ENCODE assay signal across 26 mouse cellular contexts in genomic region chr9:115053779-115054178, GRCm38 (mm10).
DNase-seq lines count a peak whose midpoint lies in the region; ATAC-seq lines count a peak whose summit lies in the region.
"Had no signal": no experiment of that assay in that cellular context is flagged by ENCODE, and none has a peak within 500 bp of the region (broad histone marks: within the 10 kb centered on the region; RNA-seq: fewer than 3 reads in every experiment).

No protein-coding gene starts in this region.

- whole genome bisulfite sequencing in intestine, embryonic 16.5 days = 71% methylated on average over 14 of the region's 14 CpGs
- 45% methylated on average over 14 of the region's 14 CpGs for WGBS in large intestine, adult 2 months
- 80% methylated on average over 14 of the region's 14 CpGs for WGBS in stomach, embryonic 16.5 days

- no peaks in the 10 kb centered on the region for H3K9me3 ChIP-seq in intestine, embryonic 16.5 days (ENCODE audit: control insufficient read depth, low read length)
- H3K9me3 ChIP-seq in stomach, embryonic 16.5 days (replicated peaks; ENCODE audit: control insufficient read depth, low read length) = no peaks in the 10 kb centered on the region
- H3K9me3 ChIP-seq: embryonic facial prominence, embryonic 12.5 days; embryonic facial prominence, embryonic 15.5 days; forebrain, embryonic 12.5 days; forebrain, embryonic 15.5 days; heart, embryonic 10.5 days; heart, embryonic 13.5 days had no signal

- H3K27ac ChIP-seq in intestine, embryonic 16.5 days (ENCODE audit: low read length) = peak overlapping the region; percentile 43
- no peak overlapping the region; the same call in 1 of the 2 replicates for H3K27ac ChIP-seq in stomach, embryonic 16.5 days (ENCODE audit: low read length)
- H3K27ac ChIP-seq: embryonic facial prominence, embryonic 12.5 days; forebrain, embryonic 12.5 days; forebrain, embryonic 15.5 days; heart, adult 2 months; hindbrain, embryonic 14.5 days had no signal

- H3K9ac ChIP-seq in intestine, embryonic 16.5 days (ENCODE audit: low read depth, low read length) = no peak overlapping the region
- no peak overlapping the region for H3K9ac ChIP-seq in stomach, embryonic 16.5 days (ENCODE audit: low read length)
- H3K9ac ChIP-seq: embryonic facial prominence, embryonic 12.5 days; embryonic facial prominence, embryonic 15.5 days; forebrain, embryonic 12.5 days; forebrain, embryonic 15.5 days; hindbrain, embryonic 14.5 days had no signal

- DNase-seq in large intestine, adult 2 months (ENCODE audit: low read depth, low spot score) = peak; percentile 91
- no peak for DNase-seq in urinary bladder, postnatal 4 days (ENCODE audit: low spot score in 2 of 2)
- DNase-seq in right cerebral cortex, postnatal 25 days = no peak
- DNase-seq: adrenal gland, adult 2 months; adrenal gland, postnatal 14 days; cerebellum, adult 11 months; cerebellum, adult 2 months; cerebellum, adult 9-11 months; cerebellum, postnatal 25 days; gastrocnemius, postnatal 10 days; gastrocnemius, postnatal 36 days; heart, adult 2 months; heart, postnatal 14 days; heart, postnatal 4 days had no signal

- H3K27me3 ChIP-seq in intestine, embryonic 16.5 days (replicated peaks; ENCODE audit: control insufficient read depth, insufficient read depth, low read length) = no peaks in the 10 kb centered on the region
- no peaks in the 10 kb centered on the region for H3K27me3 ChIP-seq in stomach, embryonic 16.5 days (ENCODE audit: control insufficient read depth, insufficient read depth, low read length)
- H3K27me3 ChIP-seq: embryonic facial prominence, embryonic 12.5 days; embryonic facial prominence, embryonic 15.5 days; forebrain, embryonic 12.5 days; forebrain, embryonic 15.5 days; heart, embryonic 13.5 days had no signal

- ATAC-seq in intestine, embryonic 16.5 days = peak; percentile 88
- ATAC-seq in stomach, embryonic 16.5 days (ENCODE audit: insufficient read depth, low FRiP score) = peak; percentile 68
- no peak for ATAC-seq in erythroblast, adult 5-6 weeks (replicated peaks; ENCODE audit: low FRiP score, poor library complexity, severe bottlenecking)
- ATAC-seq: CD4-positive, CD25-positive, alpha-beta regulatory T cell, adult 4 months; forebrain, embryonic 15.5 days had no signal

- peak overlapping the region; percentile 18 for H3K4me2 ChIP-seq in intestine, embryonic 16.5 days (ENCODE audit: low read depth, low read length)
- no peak overlapping the region for H3K4me2 ChIP-seq in stomach, embryonic 16.5 days (ENCODE audit: low read depth, low read length)
- H3K4me2 ChIP-seq: embryonic facial prominence, embryonic 12.5 days; embryonic facial prominence, embryonic 15.5 days; forebrain, embryonic 12.5 days; forebrain, embryonic 15.5 days; hindbrain, embryonic 14.5 days had no signal

- H3K4me1 ChIP-seq in intestine, embryonic 16.5 days (ENCODE audit: control insufficient read depth, insufficient read depth, low read length) = peaks cover 18% of the 10 kb centered on the region
- peaks cover 3% of the 10 kb centered on the region; the same call in 1 of the 2 replicates for H3K4me1 ChIP-seq in stomach, embryonic 16.5 days (ENCODE audit: control insufficient read depth, insufficient read depth, low read length)
- H3K4me1 ChIP-seq: embryonic facial prominence, embryonic 15.5 days had no signal

- H3K36me3 ChIP-seq in intestine, embryonic 16.5 days (ENCODE audit: control insufficient read depth, insufficient read depth, low read length) = no peaks in the 10 kb centered on the region
- no peaks in the 10 kb centered on the region for H3K36me3 ChIP-seq in stomach, embryonic 16.5 days (ENCODE audit: control insufficient read depth, insufficient read depth, low read length)
- H3K36me3 ChIP-seq: embryonic facial prominence, embryonic 12.5 days; embryonic facial prominence, embryonic 15.5 days; forebrain, embryonic 12.5 days; forebrain, embryonic 15.5 days; heart, embryonic 10.5 days; heart, embryonic 13.5 days had no signal

- no peak overlapping the region for H3K4me3 ChIP-seq in intestine, embryonic 16.5 days (ENCODE audit: low read length)
- no peak overlapping the region for H3K4me3 ChIP-seq in stomach, embryonic 16.5 days (replicated peaks; ENCODE audit: low read length)
- H3K4me3 ChIP-seq: embryonic facial prominence, embryonic 12.5 days; embryonic facial prominence, embryonic 15.5 days; erythroblast, embryonic 14.5 days; forebrain, embryonic 12.5 days; forebrain, embryonic 15.5 days; heart, adult 2 months; heart, embryonic 10.5 days; heart, embryonic 13.5 days had no signal
